Mouse (Mus musculus) cerebellum, adult 18-20 months (tissue): ENCODE data around the gene Serpinf2.
"Not testable (repeated sequence)": the region's sequence is repeated elsewhere in the genome, so short reads cannot be mapped to it uniquely, and the experiment has no call there.

Experiments used
- DNase-seq, 2 experiments: peaks; one replicate each; pipeline ENCODE4 v3.0.0; 2021

Serpinf2 gene

DNA sequence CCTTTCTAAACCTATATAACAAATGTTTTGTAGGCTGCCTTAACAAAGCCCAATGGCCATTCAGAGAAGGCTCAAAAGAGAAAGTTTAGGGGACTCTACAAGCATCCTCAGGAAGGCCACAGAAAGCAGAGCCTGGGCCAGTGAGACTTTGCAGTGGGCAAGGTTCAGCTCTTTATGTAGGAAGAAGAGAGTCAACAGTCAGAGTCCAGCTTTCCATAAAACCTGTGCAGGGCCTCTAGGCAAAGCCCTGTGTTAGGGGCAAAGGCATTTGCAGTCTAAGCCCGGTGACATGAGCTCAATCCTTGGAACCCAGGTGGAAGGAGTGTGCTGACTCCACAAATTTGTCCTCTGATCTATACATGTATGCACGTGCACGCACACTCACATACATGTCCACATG is 14.9 kb downstream of the Serpinf2 start:
- DNase-seq: no peak

- DNase-seq: no peak
Measured at GRCm38 (mm10) chr11:75424033-75424432, 15.4 kb downstream of the Serpinf2 start.

- no peak for DNase-seq
Measured at GRCm38 (mm10) chr11:75423091-75423490, 16.3 kb downstream of the Serpinf2 start.

DNA sequence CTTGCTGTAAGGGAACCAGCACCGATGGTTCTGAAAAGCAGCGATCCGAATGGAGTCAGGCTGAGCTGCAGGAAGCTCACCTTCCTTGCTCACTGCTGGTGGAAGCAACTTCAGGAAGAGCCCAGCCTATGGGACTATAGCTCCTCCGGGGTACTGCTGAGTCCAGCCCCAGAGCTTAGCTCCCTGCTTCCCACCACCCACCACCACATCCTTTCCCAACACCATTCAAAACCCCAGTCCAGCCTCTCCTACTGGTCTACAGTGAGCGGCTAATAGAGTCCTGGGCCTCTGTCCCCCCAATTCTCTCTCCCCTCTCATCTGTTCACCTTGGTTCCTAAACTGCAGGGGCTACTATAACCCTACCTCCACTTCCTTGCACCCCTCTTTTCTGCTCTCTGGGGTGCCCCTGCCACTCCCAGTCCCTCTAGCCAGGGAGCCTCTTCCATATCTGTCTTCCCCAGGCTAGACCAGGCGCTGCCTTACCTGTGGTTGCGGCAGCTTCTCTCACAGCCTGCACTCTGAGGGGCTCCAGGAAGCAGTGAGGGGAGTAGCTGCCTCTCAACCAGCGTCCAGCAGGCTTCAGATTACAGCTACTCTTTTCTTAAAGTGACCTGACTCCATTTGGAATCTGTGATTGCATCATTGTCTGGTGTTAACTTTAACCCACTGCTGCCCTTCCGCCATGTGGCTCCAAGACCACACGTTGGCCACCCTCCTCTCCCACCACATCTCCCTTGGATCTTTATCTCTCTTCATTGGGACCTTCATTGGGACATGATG is 17.2 kb downstream of the Serpinf2 start, which contains the start of gene Serpinf1:
Gene Serpinf1, minus strand, starts transcription at position 689 of the 780 bp plus-strand sequence.
- no peak for DNase-seq

- DNase-seq: no peak
Measured at GRCm38 (mm10) chr11:75421375-75422012, 17.9 kb downstream of the Serpinf2 start.

DNA sequence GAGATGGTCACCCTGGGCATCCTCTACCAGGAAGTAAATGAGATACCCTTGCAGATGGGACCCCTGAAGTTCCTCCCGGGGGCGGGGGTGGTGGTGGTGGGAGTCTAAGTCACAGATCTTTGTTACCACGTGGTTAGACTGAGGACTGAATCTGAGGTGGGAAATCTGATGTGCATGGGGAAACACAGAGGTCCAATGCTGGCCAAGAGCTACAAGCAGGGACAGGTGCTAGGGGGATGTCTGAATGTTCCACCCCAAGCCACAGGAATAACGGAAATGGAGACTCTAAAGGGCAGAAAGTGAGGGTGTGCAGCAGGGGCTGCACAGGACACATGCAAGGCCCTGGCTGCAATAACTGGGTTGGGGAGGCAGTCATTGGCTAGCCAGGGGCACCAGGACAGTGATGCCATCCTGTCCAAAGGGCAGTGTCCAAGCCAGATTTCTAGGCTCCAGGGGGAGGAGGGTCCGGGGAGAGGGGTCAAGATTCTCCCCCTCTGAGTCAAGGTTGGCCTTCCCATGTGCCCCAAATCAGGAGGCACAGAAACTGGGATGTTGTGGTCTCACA is 18.5 kb downstream of the Serpinf2 start:
- no peak for DNase-seq

- DNase-seq: no peak
Measured at GRCm38 (mm10) chr11:75420037-75420436, 19.4 kb downstream of the Serpinf2 start.

DNA sequence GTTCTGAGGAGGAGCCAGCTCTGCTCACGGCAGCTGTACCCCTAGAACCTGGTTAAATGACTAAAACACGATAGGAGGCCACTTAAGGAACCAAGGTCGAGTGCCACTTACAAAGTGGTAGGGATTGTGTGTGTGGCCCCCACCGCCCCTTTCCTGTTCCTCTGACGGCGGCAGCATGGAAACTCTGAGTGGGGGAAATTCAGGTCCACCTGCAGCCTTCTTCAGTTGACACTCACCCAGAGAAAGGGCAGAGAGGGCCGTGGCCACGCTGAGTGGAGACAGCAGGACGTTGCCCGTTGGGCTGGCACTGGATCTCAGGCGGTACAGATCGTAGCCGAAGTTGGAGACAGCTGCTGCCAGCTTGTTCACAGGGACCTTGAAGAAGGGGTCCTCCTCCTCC is 23.4 kb downstream of the Serpinf2 start:
- DNase-seq: no peak

DNA sequence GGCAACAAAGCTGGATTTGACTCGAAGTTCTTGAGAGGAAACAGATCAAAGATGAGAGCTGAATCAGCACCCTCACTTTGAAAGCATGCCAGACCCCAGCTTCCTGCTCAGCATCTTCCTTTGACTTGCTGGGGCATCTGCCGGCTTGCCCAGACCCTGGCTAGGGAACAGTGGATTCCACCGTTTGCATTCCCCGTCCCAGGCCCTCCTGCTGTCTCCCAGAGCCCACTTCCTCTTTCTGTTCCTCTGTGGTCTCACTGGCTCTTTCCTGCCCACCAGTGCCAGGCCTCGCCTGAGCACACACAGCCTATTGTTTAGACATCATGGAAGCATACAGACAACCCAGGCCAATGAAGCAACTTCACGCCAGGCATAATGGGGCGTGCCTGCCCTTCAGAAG is 24.3 kb downstream of the Serpinf2 start:
- DNase-seq: no peak

GRCm38 (mm10) chr11:75410591-75410990 is 28.8 kb downstream of the Serpinf2 start:
- no peak for DNase-seq

- DNase-seq: no peak
Measured at GRCm38 (mm10) chr11:75409679-75410575, 29.5 kb downstream of the Serpinf2 start.

DNA sequence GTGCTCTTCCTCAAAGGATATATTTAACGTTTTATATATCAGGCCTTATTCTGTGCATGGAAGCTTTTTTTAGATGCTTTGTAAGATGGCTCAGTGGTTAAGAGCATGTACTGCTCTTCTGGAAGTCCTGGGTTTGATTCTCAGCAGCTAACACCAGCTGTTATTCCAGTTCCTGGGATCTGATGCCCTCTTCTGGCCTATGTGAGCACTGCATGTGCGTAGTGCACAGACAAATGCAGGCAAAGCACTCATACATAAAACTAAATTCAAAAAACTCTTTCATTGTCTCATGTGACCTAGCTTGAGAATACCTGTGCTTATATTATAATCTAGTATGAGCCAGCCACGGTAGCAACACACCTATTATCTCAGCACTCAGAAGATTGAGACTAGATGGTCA is 32.5 kb downstream of the Serpinf2 start:
- peak in 1 of 2 experiments; percentile 16 for DNase-seq

DNA sequence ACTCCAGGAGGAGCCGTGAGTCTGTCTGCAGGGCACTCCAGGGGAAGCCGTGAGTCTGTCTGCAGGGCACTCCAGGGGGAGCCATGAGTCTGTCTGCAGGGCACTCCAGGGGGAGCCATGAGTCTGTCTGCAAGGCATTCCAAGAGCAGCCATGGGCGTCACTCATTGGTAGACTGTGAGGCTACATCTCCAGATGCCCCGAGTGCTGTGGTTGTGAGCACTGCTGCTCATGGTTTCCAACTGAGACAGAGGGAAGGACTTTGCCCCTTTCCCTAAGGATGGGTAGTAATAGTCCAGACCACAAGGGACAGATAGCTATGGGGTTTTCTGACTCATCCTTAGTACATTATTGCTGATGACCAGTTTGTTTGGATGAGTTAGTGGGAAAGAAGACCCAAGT is 33.3 kb downstream of the Serpinf2 start:
- no peak for DNase-seq

- DNase-seq: peak; percentile 27 to 28
Measured at GRCm38 (mm10) chr11:75404801-75405200, 34.6 kb downstream of the Serpinf2 start.

GRCm38 (mm10) chr11:75403301-75404052 is 35.9 kb downstream of the Serpinf2 start:
- no peak for DNase-seq

GRCm38 (mm10) chr11:75402271-75402690 is 37.1 kb downstream of the Serpinf2 start:
- peak; percentile 31 to 46 for DNase-seq

DNA sequence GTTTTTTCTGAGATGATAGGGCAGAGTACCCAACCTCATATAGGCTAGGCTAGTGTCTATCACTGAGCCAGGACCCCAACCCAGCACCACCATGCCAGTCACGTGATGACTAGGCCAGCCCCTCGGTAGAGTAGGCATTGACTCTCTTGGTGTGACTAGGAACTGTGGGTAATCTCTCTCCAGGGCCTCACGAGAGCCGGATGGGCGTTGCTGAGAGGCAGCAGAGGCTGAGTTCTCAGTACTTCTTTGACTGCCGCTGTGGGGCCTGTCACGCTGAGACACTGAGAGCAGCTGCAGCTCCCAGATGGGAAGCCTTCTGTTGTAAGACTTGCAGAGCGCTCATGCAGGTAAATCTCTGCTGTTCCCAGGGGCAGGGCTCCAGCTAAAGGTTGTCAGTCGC is 39.3 kb downstream of the Serpinf2 start:
- DNase-seq: peak; percentile 32 to 43

DNA sequence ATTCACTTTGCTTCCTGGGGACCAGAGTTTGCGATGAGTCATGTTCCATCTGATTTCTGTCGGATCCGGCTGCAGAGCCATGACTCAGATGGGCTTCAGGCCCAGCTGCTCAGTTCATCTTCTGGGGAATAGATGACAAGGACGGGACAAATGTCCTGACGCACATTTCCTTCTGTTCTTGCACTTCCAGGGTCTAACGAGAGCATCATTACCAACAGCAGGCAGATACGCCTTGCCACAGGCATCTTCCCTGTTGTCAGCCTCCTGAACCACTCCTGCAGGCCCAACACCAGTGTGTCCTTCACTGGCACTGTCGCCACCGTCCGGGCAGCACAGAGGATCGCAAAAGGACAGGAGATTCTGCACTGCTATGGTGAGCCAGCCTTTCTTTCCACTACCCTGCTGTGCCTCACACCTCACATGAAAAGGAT is 40.0 kb downstream of the Serpinf2 start:
- peak; percentile 56 to 60 for DNase-seq

GRCm38 (mm10) chr11:75397452-75397851 is 41.9 kb downstream of the Serpinf2 start:
- no peak for DNase-seq

GRCm38 (mm10) chr11:75395611-75396010 is 43.8 kb downstream of the Serpinf2 start:
- no peak for DNase-seq

DNA sequence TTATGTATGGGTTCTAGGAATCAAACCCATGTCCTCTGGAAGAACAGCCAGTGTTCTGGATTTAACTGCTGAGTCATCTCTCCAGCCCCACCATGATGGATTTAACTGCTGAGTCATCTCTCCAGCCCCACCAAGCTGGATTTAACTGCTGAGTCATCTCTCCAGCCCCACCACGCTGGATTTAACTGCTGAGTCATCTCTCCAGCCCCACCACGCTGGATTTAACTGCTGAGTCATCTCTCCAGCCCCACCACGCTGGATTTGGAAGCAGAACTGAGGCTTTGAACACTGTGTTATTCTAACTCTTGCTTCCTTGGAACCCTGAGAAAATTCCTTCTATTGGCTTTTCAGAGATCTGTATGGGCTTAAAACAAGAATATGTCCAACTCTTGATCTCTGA is 55.9 kb downstream of the Serpinf2 start:
- DNase-seq: not testable (repeated sequence)
